Mouse (Mus musculus) brain, embryonic 14.5 days (tissue): ENCODE measurements around the gene Ksr2.
A peak's percentile ranks its signal among the peaks of the same experiment; 100 is the strongest.

Source experiments
- CTCF ChIP-seq: fragments of 200-500 bp; IDR thresholded peaks from 2 replicates; pipeline ENCODE4 v1.5.1; 2012; ENCODE audit warnings: inconsistent platforms, mild to moderate bottlenecking, moderate library complexity, borderline replicate concordance; ENCODE audit not compliant: insufficient read depth, insufficient read length; ENCODE audit errors: extremely low read depth
- POLR2A ChIP-seq: fragments of 200-500 bp; IDR thresholded peaks from 2 replicates; pipeline ENCODE4 v1.6.1; 2012; ENCODE audit warnings: mild to moderate bottlenecking, inconsistent platforms, borderline replicate concordance; ENCODE audit not compliant: poor library complexity, insufficient read depth, insufficient read length, severe bottlenecking; ENCODE audit errors: extremely low read depth

DNA sequence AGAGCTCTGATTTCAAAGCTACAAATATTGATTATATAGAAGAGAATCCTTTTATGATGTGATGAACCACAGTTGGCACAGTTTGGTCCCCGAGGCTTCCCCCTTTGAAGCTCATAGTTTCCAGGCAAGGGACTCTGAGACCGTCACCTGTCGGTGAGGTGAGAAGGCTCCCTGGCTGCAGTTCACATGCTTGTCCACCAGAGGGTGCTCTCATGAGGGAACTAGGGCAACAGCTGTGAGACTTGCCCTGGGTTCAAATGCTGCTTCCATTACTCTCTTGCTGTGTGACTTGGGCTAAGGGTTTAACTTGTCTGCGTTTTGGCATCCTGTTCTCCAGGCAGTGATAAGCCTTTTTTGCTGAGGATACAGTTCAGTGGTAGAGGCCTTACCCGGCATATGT, 88.8 kb downstream of the Ksr2 start:
- TF ChIP-seq CTCF (peak; percentile 72), POLR2A (no peak)
